Mouse (Mus musculus) heart, adult 2 months (tissue): Measurements from ENCODE around the gene Sh3glb1.

Experiments
- CTCF ChIP-seq: fragments of 200-600 bp; IDR thresholded peaks from 2 replicates; pipeline ENCODE4 v1.8.1; 2022; ENCODE audit warnings: antibody characterized with exemption, mild to moderate bottlenecking, moderate library complexity
- EP300 ChIP-seq: fragments of 200-500 bp; IDR thresholded peaks from 2 replicates; pipeline ENCODE4 v1.6.1; 2011; ENCODE audit warnings: low read depth, low read length, control low read depth; ENCODE audit not compliant: insufficient read depth
- POLR2A ChIP-seq: fragments of 200-500 bp; IDR thresholded peaks from 2 replicates; pipeline ENCODE4 v1.6.1; 2011; ENCODE audit warnings: mild to moderate bottlenecking, low read depth, low read length, control low read depth; ENCODE audit not compliant: insufficient read depth

DNA sequence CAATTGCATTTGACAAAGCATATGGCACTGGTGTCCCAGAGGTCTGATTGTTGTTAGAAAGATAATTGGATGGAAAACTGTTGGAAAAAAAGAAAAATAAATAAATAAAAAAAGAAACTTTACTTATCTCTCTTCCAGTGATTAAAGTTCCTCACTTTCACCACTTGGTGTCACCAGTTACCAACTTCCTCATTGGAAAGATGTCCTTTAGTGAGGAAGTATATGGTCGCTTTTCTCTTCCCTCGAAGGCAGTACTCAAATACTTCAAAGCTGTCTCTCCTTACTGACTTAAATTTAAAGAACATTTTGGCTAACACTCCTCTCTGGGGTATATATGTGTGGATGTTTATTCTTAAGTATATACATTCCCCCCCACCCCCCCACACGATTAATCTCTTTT, 28.1 kb downstream of the Sh3glb1 start:
- TF ChIP-seq CTCF (peak; percentile 89), POLR2A (no peak), EP300 (no peak)
